Mouse (Mus musculus) thymus, adult 2 months (tissue): ENCODE results near the gene Scfd2.

Experiments
- CTCF ChIP-seq: fragments of 200-500 bp; IDR thresholded peaks from 2 replicates; pipeline ENCODE4 v1.5.1; 2012; ENCODE audit warnings: mild to moderate bottlenecking, control low read depth, low read length, moderate library complexity, borderline replicate concordance; ENCODE audit not compliant: control insufficient read depth, poor library complexity, insufficient read depth; ENCODE audit errors: extremely low read depth
- POLR2A ChIP-seq: fragments of 200-500 bp; IDR thresholded peaks from 2 replicates; pipeline ENCODE4 v1.6.1; 2012; ENCODE audit warnings: mild to moderate bottlenecking, low read length, control low read depth, moderate library complexity; ENCODE audit not compliant: control insufficient read depth, poor library complexity, insufficient read depth; ENCODE audit errors: extremely low read depth

DNA sequence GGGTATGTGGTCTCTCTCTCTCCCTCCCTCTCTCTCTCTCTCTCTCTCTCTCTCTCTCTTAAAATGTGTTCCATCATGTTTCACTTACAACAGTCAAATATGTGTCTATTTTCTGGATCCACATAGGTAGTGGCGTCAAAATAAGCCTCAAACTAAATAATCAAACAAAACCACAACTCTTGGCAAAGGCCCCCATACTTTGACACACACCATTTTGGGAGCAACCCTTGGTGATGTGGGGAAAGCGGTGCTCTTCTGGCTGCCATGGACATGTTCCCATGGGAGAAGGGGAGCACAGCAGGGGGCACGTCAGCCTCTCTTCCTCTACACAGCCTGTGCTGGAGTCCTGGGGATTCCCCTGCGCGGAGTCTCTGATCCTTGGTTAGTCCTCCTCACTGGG is 340.6 kb downstream of the Scfd2 start:
- TF ChIP-seq CTCF (no peak), POLR2A (no peak)
